Mouse (Mus musculus) kidney, adult 2 months (tissue): Measurements from ENCODE around the gene Ajap1.
A peak's percentile ranks its signal among the peaks of the same experiment; 100 is the strongest.

Experiments used
- CTCF ChIP-seq: fragments of 200-500 bp; conservative IDR thresholded peaks from 2 replicates; pipeline ENCODE4 v1.5.1; 2011; ENCODE audit warnings: low read depth, mild to moderate bottlenecking, control low read depth, low read length, moderate library complexity, mixed read lengths; ENCODE audit not compliant: insufficient read depth, insufficient read length
- POLR2A ChIP-seq: fragments of 200-500 bp; IDR thresholded peaks from one replicate; pipeline ENCODE4 v1.6.1; 2011; ENCODE audit warnings: low read depth, low read length, control low read depth

DNA sequence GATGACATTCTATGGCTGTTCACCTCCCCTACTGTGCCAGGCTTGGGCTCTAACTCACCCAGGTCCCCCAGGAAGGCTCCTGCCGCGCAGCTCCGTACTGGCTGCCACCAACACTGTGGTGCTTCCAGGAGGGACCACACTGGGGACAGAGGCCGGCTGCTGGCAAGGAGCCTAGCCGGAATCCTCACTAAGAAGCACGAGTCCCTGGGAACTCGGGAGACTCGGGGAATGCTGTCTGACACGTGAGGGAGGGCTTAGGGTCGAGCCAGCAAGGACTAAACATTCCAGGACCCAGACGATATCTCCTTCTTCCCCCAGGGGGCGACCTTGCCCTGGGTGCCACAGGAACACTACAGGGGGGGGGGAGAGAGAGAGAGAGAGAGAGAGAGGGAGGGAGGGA, 64.7 kb downstream of the Ajap1 start:
- TF ChIP-seq POLR2A (no peak), CTCF (peak; percentile 30; the same call in 1 of the 2 replicates)
